Mouse (Mus musculus) forebrain, embryonic 10.5 days (tissue): Measurements from ENCODE around the gene Gal3st1. TPM values are rescaled to one million over a fixed set of nuclear protein-coding genes. Genes with fewer than 3 reads are reported as not detected.
"Not testable (repeated sequence)": the region's sequence is repeated elsewhere in the genome, so short reads cannot be mapped to it uniquely, and the experiment has no call there.

Experiments used
- DNase-seq: peaks from one replicate; pipeline ENCODE4 v3.0.0-alpha.2; 2017; ENCODE audit warnings: low spot score; ENCODE audit errors: extremely low spot score
- H3K27ac ChIP-seq: fragments of 300-500 bp; sonication (generic); 2 replicates; pipeline ENCODE4 v1.5.1; 2016; ENCODE audit warnings: mild to moderate bottlenecking
- H3K27me3 ChIP-seq: fragments of 300-500 bp; sonication (generic); 2 replicates; pipeline ENCODE4 v1.6.1; 2016; ENCODE audit warnings: mild to moderate bottlenecking; ENCODE audit not compliant: poor library complexity, severe bottlenecking
- H3K36me3 ChIP-seq: fragments of 300-500 bp; sonication (generic); replicated peaks from 2 replicates; pipeline ENCODE4 v1.6.1; 2016; ENCODE audit warnings: mild to moderate bottlenecking, moderate library complexity
- H3K4me1 ChIP-seq: fragments of 300-500 bp; sonication (generic); 2 replicates; pipeline ENCODE4 v1.6.1; 2016
- H3K4me3 ChIP-seq: fragments of 300-500 bp; sonication (generic); 2 replicates; pipeline ENCODE4 v1.5.1; 2016; ENCODE audit warnings: mild to moderate bottlenecking, moderate library complexity
- H3K9me3 ChIP-seq: fragments of 300-500 bp; sonication (generic); 2 replicates; pipeline ENCODE4 v1.6.1; 2016; ENCODE audit warnings: mild to moderate bottlenecking, moderate library complexity
- WGBS: fragments of 180-500 bp; shearing (Covaris S2); methylation state at CpG from one replicate; pipeline ENCODE4 v1.1.7; 2016; 5-methylcytosine and 5-hydroxymethylcytosine counted together
- polyA plus RNA-seq: library from polyadenylated mRNA; unstranded; fragments of >200 nt; fragmentation: Nextera tagmentation; extraction: Ambion mirVana; gene quantifications from 2 replicates; pipeline ENCODE4 v1.2.1, GENCODE M21; 2016

The Gal3st1 gene
- polyA plus RNA-seq: 0.16 and 0.17 TPM in 2 replicates

- H3K27ac ChIP-seq: peak within 1 kb of the TSS; percentile 53; the same call in 1 of the 2 replicates
- peak within 1 kb of the TSS; percentile 54 for H3K4me3 ChIP-seq
- 1% methylated on average over 34 of the region's 37 CpGs for WGBS
- peaks cover 26% of the 10 kb centered on the region for H3K4me1 ChIP-seq
- peaks cover 41% of the 10 kb centered on the region for H3K36me3 ChIP-seq
- no peaks in the 10 kb centered on the region for H3K9me3 ChIP-seq
- DNase-seq: peak; percentile 22
- peaks cover 31% of the 10 kb centered on the region for H3K27me3 ChIP-seq
Measured at GRCm38 (mm10) chr11:3983291-3983862, at the start of gene Gal3st1. Gene Gal3st1, plus strand, starts transcription at chr11:3983636.

- no peak for DNase-seq
- WGBS: 88% methylated on average over 9 of the region's 9 CpGs
Measured at GRCm38 (mm10) chr11:3933756-3934285, 49.6 kb upstream of the Gal3st1 start.

GRCm38 (mm10) chr11:3935135-3935534 lies 48.3 kb upstream of the Gal3st1 start:
- Histone ChIP-seq H3K36me3 (no peaks in the 10 kb centered on the region), H3K4me3 (no peak overlapping the region), H3K27me3 (no peaks in the 10 kb centered on the region; the same call in 1 of the 2 replicates), H3K4me1 (peaks cover 20% of the 10 kb centered on the region), H3K27ac (no peak overlapping the region), H3K9me3 (no peaks in the 10 kb centered on the region)
- no peak for DNase-seq
- 80% methylated on average over 4 of the region's 4 CpGs for WGBS

More at GRCm38 (mm10) chr11:3933756-3934285, 49.6 kb upstream of the Gal3st1 start:
- Histone ChIP-seq H3K4me3 (no peak overlapping the region), H3K27ac (no peak overlapping the region), H3K9me3 (no peaks in the 10 kb centered on the region), H3K4me1 (peaks cover 20% of the 10 kb centered on the region), H3K36me3 (no peaks in the 10 kb centered on the region), H3K27me3 (no peaks in the 10 kb centered on the region; the same call in 1 of the 2 replicates)

GRCm38 (mm10) chr11:3936318-3936717 lies 47.1 kb upstream of the Gal3st1 start:
- 94% methylated on average over 3 of the region's 3 CpGs for WGBS
- Histone ChIP-seq H3K27me3 (no peaks in the 10 kb centered on the region; the same call in 1 of the 2 replicates), H3K27ac (no peak overlapping the region), H3K9me3 (no peaks in the 10 kb centered on the region), H3K4me3 (no peak overlapping the region), H3K4me1 (peaks cover 14% of the 10 kb centered on the region), H3K36me3 (no peaks in the 10 kb centered on the region)
- DNase-seq: no peak

GRCm38 (mm10) chr11:3937321-3937874 lies 46.0 kb upstream of the Gal3st1 start:
- Histone ChIP-seq H3K4me1 (0 out of 2 replicates have a peak, but pooled peaks cover 5% of the 10 kb centered on the region), H3K9me3 (no peaks in the 10 kb centered on the region), H3K36me3 (no peaks in the 10 kb centered on the region), H3K27me3 (no peaks in the 10 kb centered on the region), H3K27ac (no peak overlapping the region), H3K4me3 (no peak overlapping the region)
- no peak for DNase-seq
- 82% methylated on average over 13 of the region's 13 CpGs for WGBS

GRCm38 (mm10) chr11:3941371-3941770 lies 42.1 kb upstream of the Gal3st1 start:
- H3K27me3 ChIP-seq: 0 out of 2 replicates have a peak, but pooled peaks cover 3% of the 10 kb centered on the region
- H3K4me3 ChIP-seq: no peak overlapping the region
- 83% methylated on average over 7 of the region's 7 CpGs for WGBS
- H3K36me3 ChIP-seq: no peaks in the 10 kb centered on the region
- H3K4me1 ChIP-seq: peaks cover 7% of the 10 kb centered on the region; the same call in 1 of the 2 replicates
- DNase-seq: no peak
- no peak overlapping the region for H3K27ac ChIP-seq
- no peaks in the 10 kb centered on the region for H3K9me3 ChIP-seq

GRCm38 (mm10) chr11:3946386-3946785 lies 37.0 kb upstream of the Gal3st1 start:
- H3K27ac ChIP-seq: no peak overlapping the region
- no peak overlapping the region for H3K4me3 ChIP-seq
- H3K4me1 ChIP-seq: peaks cover 8% of the 10 kb centered on the region; the same call in 1 of the 2 replicates
- no peaks in the 10 kb centered on the region for H3K36me3 ChIP-seq
- 0 out of 2 replicates have a peak, but pooled peaks cover 3% of the 10 kb centered on the region for H3K27me3 ChIP-seq
- DNase-seq: no peak
- 13% methylated on average over 1 of the region's 1 CpGs for WGBS
- no peaks in the 10 kb centered on the region for H3K9me3 ChIP-seq

GRCm38 (mm10) chr11:3954876-3955275 lies 28.6 kb upstream of the Gal3st1 start:
- DNase-seq, H3K36me3 ChIP-seq, H3K27ac ChIP-seq, H3K27me3 ChIP-seq, H3K4me3 ChIP-seq, H3K4me1 ChIP-seq: not testable (repeated sequence)
- H3K9me3 ChIP-seq: peaks cover 20% of the 10 kb centered on the region; the same call in 1 of the 2 replicates
- WGBS: 77% methylated on average over 5 of the region's 5 CpGs

GRCm38 (mm10) chr11:3955371-3955770 lies 28.1 kb upstream of the Gal3st1 start:
- not testable (repeated sequence) for H3K4me3 ChIP-seq, H3K27ac ChIP-seq, DNase-seq, H3K36me3 ChIP-seq, H3K27me3 ChIP-seq, H3K4me1 ChIP-seq
- peaks cover 20% of the 10 kb centered on the region; the same call in 1 of the 2 replicates for H3K9me3 ChIP-seq
- WGBS: 71% methylated on average over 4 of the region's 4 CpGs

GRCm38 (mm10) chr11:3960901-3961300 lies 22.5 kb upstream of the Gal3st1 start:
- Histone ChIP-seq H3K4me1 (peaks cover 16% of the 10 kb centered on the region), H3K36me3 (no peaks in the 10 kb centered on the region), H3K27me3 (no peaks in the 10 kb centered on the region), H3K4me3 (no peak overlapping the region), H3K27ac (no peak overlapping the region), H3K9me3 (0 out of 2 replicates have a peak, but pooled peaks cover under 1% of the 10 kb centered on the region)
- DNase-seq: no peak
- 58% methylated on average over 2 of the region's 2 CpGs for WGBS

- H3K4me3 ChIP-seq: no peak overlapping the region
- 75% methylated on average over 3 of the region's 3 CpGs for WGBS
- H3K4me1 ChIP-seq: peaks cover 19% of the 10 kb centered on the region
- peaks cover 7% of the 10 kb centered on the region for H3K36me3 ChIP-seq
- H3K9me3 ChIP-seq: no peaks in the 10 kb centered on the region
- no peaks in the 10 kb centered on the region for H3K27me3 ChIP-seq
- H3K27ac ChIP-seq: no peak overlapping the region
- no peak for DNase-seq
Measured at GRCm38 (mm10) chr11:3961761-3962160, 21.7 kb upstream of the Gal3st1 start.

GRCm38 (mm10) chr11:3963155-3963554 lies 20.3 kb upstream of the Gal3st1 start:
- Histone ChIP-seq H3K4me1 (peaks cover 19% of the 10 kb centered on the region), H3K27ac (peak overlapping the region; percentile 94), H3K4me3 (peak overlapping the region; percentile 71), H3K27me3 (no peaks in the 10 kb centered on the region), H3K9me3 (no peaks in the 10 kb centered on the region), H3K36me3 (peaks cover 20% of the 10 kb centered on the region)
- WGBS: 81% methylated on average over 10 of the region's 10 CpGs
- DNase-seq: no peak
